Mouse (Mus musculus): ENCODE results near the gene Sparcl1. TPM values are rescaled to one million over a fixed set of nuclear protein-coding genes. Genes with fewer than 3 reads are reported as not detected.

Sparcl1 gene
- polyA plus RNA-seq, 1 experiment from 2014 or later: 435 TPM

DNA sequence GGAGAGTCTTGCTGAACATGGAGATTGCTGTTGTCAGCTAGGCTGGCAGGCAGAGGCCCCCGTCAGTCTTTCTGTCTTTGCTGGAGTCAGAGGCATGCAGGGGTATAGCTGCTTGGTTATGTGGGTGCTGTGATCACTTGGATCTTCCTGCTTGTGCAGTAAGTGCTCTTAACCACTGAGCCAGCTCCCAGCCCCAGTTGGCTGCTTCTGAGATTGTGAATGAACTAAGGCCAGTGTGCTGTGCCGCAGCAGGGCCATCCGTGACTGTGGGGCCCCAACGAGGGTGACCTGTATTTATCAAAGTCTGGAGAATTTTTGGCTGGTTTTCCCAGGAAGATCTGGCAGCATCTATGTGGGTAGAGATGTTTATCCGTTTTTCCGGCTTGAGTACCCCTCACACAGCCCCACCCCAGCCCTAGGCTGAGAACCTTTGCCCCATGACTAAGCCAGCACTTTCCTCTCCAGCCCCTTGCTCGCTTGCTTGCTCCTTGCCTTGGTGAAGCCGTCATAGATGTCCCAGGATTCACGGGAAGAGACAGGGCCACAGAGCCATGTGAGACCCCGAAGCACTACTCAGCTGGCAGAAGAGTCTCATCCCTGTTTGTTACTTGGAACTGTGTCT lies 24.5 kb upstream of the Sparcl1 start:
- no peak overlapping the region for H3K4me3 ChIP-seq (ENCODE audit: low read length)
- ATAC-seq (ENCODE audit: low read depth): peak; percentile 66
- H3K4me2 ChIP-seq (ENCODE audit: low read depth, low read length): no peak overlapping the region
- no peaks in the 10 kb centered on the region for H3K9me3 ChIP-seq (ENCODE audit: control insufficient read depth, low read length)
- 0 out of 2 replicates have a peak overlapping the region, but pooled peaks have one; percentile 5 for H3K9ac ChIP-seq (ENCODE audit: low read length)
- H3K27ac ChIP-seq (ENCODE audit: low read length): no peak overlapping the region
- WGBS: 33% methylated on average over 10 of the region's 10 CpGs
- peaks cover 5% of the 10 kb centered on the region; the same call in 1 of the 2 replicates for H3K4me1 ChIP-seq (replicated peaks; ENCODE audit: control insufficient read depth, insufficient read depth, low read length)
- H3K27me3 ChIP-seq (ENCODE audit: control insufficient read depth, insufficient read depth, low read depth, low read length): no peaks in the 10 kb centered on the region
- H3K36me3 ChIP-seq (ENCODE audit: control insufficient read depth, insufficient read depth, low read length): no peaks in the 10 kb centered on the region

GRCm38 (mm10) chr5:104133752-104134151 lies 20.2 kb upstream of the Sparcl1 start:
- Histone ChIP-seq H3K9me3 (ENCODE audit: control insufficient read depth, low read length) (no peaks in the 10 kb centered on the region), H3K27me3 (ENCODE audit: control insufficient read depth, insufficient read depth, low read depth, low read length) (no peaks in the 10 kb centered on the region), H3K36me3 (ENCODE audit: control insufficient read depth, insufficient read depth, low read length) (no peaks in the 10 kb centered on the region), H3K4me1 (replicated peaks; ENCODE audit: control insufficient read depth, insufficient read depth, low read length) (peaks cover 8% of the 10 kb centered on the region), H3K9ac (ENCODE audit: low read length) (no peak overlapping the region), H3K27ac (ENCODE audit: low read length) (no peak overlapping the region), H3K4me3 (ENCODE audit: low read length) (no peak overlapping the region), H3K4me2 (ENCODE audit: low read depth, low read length) (no peak overlapping the region)
- ATAC-seq (ENCODE audit: low read depth): no peak
- 41% methylated on average over 4 of the region's 4 CpGs for WGBS

- Histone ChIP-seq H3K9me3 (ENCODE audit: control insufficient read depth, low read length) (no peaks in the 10 kb centered on the region), H3K4me1 (replicated peaks; ENCODE audit: control insufficient read depth, insufficient read depth, low read length) (peaks cover 11% of the 10 kb centered on the region), H3K9ac (ENCODE audit: low read length) (no peak overlapping the region), H3K27me3 (ENCODE audit: control insufficient read depth, insufficient read depth, low read depth, low read length) (no peaks in the 10 kb centered on the region), H3K4me3 (ENCODE audit: low read length) (no peak overlapping the region), H3K4me2 (ENCODE audit: low read depth, low read length) (no peak overlapping the region), H3K36me3 (ENCODE audit: control insufficient read depth, insufficient read depth, low read length) (no peaks in the 10 kb centered on the region), H3K27ac (ENCODE audit: low read length) (no peak overlapping the region)
- ATAC-seq (ENCODE audit: low read depth): peak; percentile 70
- 33% methylated on average over 4 of the region's 4 CpGs for WGBS
Measured at GRCm38 (mm10) chr5:104131544-104131943, 18.0 kb upstream of the Sparcl1 start.

DNA sequence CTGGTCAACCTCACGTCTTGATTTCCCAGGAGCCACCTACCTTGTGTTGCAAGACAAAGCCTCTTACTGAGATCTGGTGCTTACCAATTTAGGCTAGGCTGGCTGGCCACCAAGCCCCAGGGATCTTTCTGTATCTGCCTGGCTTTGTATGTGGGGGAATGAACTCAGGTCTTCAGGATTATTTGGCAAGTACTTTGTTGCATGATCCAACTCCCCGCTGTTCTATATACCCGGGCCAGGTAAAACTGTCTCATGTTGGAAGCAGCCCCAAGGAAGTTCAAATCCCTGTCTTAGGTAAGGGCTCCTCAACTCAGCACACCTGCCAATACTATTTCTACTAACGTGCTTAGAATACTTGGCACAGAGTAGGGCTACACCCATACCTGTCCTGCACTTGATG lies 17.4 kb upstream of the Sparcl1 start:
- Histone ChIP-seq H3K27ac (ENCODE audit: low read length) (no peak overlapping the region), H3K9ac (ENCODE audit: low read length) (no peak overlapping the region), H3K4me2 (ENCODE audit: low read depth, low read length) (no peak overlapping the region), H3K4me3 (ENCODE audit: low read length) (no peak overlapping the region), H3K36me3 (ENCODE audit: control insufficient read depth, insufficient read depth, low read length) (no peaks in the 10 kb centered on the region), H3K27me3 (ENCODE audit: control insufficient read depth, insufficient read depth, low read depth, low read length) (no peaks in the 10 kb centered on the region), H3K4me1 (replicated peaks; ENCODE audit: control insufficient read depth, insufficient read depth, low read length) (peaks cover 11% of the 10 kb centered on the region), H3K9me3 (ENCODE audit: control insufficient read depth, low read length) (no peaks in the 10 kb centered on the region)
- no peak for ATAC-seq (ENCODE audit: low read depth)
- whole genome bisulfite sequencing: 81% methylated on average over 4 of the region's 4 CpGs

DNA sequence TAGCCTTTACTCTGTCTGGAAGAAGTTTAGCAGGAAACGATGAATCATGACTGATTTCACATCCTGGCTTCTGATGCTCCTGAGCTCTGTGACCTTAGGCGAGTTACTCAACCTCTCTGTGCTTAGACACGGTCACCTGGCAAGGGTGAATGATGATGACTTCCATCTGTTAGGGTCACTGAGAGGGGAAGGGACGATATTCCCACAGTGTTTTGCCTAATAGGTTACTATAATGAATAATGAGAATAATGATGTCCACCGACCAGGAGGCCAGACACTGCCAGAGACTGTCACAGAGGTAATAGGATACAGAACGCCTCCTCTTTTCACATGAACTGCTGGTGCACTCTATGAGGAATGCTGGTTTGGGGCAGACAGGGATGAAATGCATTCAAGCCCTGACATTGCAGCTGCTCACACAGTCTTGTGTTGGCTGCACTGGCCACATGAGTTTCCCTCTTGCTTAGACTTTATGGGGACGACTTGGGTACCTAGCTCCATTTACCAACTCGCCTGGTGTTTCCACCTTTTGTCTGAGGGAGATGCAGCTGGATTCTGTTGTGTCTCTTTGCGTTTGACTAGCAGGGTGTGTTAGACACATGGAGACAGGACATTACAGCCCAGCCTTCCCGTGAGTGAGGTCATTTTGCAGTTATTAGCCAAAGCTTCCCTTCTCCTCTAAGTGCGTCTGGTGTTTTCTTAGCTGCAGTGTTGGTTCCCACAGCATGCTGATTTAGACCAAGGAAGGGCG lies 14.9 kb upstream of the Sparcl1 start:
- no peak overlapping the region for H3K4me3 ChIP-seq (ENCODE audit: low read length)
- no peaks in the 10 kb centered on the region for H3K36me3 ChIP-seq (ENCODE audit: control insufficient read depth, insufficient read depth, low read length)
- H3K9ac ChIP-seq (ENCODE audit: low read length): peak overlapping the region; percentile 32; the same call in 1 of the 2 replicates
- H3K27me3 ChIP-seq (ENCODE audit: control insufficient read depth, insufficient read depth, low read depth, low read length): no peaks in the 10 kb centered on the region
- 44% methylated on average over 12 of the region's 12 CpGs for WGBS
- peaks cover 11% of the 10 kb centered on the region for H3K4me1 ChIP-seq (replicated peaks; ENCODE audit: control insufficient read depth, insufficient read depth, low read length)
- no peak overlapping the region for H3K4me2 ChIP-seq (ENCODE audit: low read depth, low read length)
- peak; percentile 27 for ATAC-seq (ENCODE audit: low read depth)
- H3K9me3 ChIP-seq (ENCODE audit: control insufficient read depth, low read length): no peaks in the 10 kb centered on the region
- peak overlapping the region; percentile 78 for H3K27ac ChIP-seq (ENCODE audit: low read length)

DNA sequence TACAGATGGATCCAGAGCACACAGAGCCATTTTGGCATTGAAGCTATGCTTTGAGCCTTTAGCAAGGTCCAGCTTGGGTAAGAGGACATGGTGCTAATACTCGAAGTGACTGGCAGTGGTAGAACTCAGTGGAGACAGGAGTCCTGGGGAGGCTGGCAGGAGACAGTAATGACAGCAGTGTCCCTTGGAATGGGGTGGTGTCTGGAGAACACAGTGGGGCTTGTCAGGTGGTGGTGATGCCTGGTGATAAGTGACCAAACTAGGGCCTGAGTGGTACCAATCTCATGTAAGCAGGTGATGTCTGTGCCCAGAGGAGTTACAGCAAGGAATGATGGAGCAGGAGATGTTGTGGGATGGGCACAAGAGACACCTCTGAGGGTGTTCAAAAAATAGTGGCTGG lies 13.8 kb upstream of the Sparcl1 start:
- H3K36me3 ChIP-seq (ENCODE audit: control insufficient read depth, insufficient read depth, low read length): no peaks in the 10 kb centered on the region
- peaks cover 11% of the 10 kb centered on the region for H3K4me1 ChIP-seq (replicated peaks; ENCODE audit: control insufficient read depth, insufficient read depth, low read length)
- H3K27me3 ChIP-seq (ENCODE audit: control insufficient read depth, insufficient read depth, low read depth, low read length): no peaks in the 10 kb centered on the region
- H3K4me3 ChIP-seq (ENCODE audit: low read length): no peak overlapping the region
- H3K9me3 ChIP-seq (ENCODE audit: control insufficient read depth, low read length): no peaks in the 10 kb centered on the region
- 63% methylated on average over 1 of the region's 1 CpGs for WGBS
- no peak overlapping the region for H3K9ac ChIP-seq (ENCODE audit: low read length)
- ATAC-seq (ENCODE audit: low read depth): no peak
- H3K4me2 ChIP-seq (ENCODE audit: low read depth, low read length): no peak overlapping the region
- no peak overlapping the region for H3K27ac ChIP-seq (ENCODE audit: low read length)

GRCm38 (mm10) chr5:104126561-104127320 lies 13.2 kb upstream of the Sparcl1 start:
- H3K9me3 ChIP-seq (ENCODE audit: control insufficient read depth, low read length): no peaks in the 10 kb centered on the region
- H3K9ac ChIP-seq (ENCODE audit: low read length): no peak overlapping the region
- no peak overlapping the region for H3K4me2 ChIP-seq (ENCODE audit: low read depth, low read length)
- H3K27ac ChIP-seq (ENCODE audit: low read length): no peak overlapping the region
- no peak for ATAC-seq (ENCODE audit: low read depth)
- no peak overlapping the region for H3K4me3 ChIP-seq (ENCODE audit: low read length)
- WGBS: 70% methylated on average over 12 of the region's 12 CpGs
- no peaks in the 10 kb centered on the region for H3K36me3 ChIP-seq (ENCODE audit: control insufficient read depth, insufficient read depth, low read length)
- H3K27me3 ChIP-seq (ENCODE audit: control insufficient read depth, insufficient read depth, low read depth, low read length): no peaks in the 10 kb centered on the region
- H3K4me1 ChIP-seq (replicated peaks; ENCODE audit: control insufficient read depth, insufficient read depth, low read length): peaks cover 11% of the 10 kb centered on the region

DNA sequence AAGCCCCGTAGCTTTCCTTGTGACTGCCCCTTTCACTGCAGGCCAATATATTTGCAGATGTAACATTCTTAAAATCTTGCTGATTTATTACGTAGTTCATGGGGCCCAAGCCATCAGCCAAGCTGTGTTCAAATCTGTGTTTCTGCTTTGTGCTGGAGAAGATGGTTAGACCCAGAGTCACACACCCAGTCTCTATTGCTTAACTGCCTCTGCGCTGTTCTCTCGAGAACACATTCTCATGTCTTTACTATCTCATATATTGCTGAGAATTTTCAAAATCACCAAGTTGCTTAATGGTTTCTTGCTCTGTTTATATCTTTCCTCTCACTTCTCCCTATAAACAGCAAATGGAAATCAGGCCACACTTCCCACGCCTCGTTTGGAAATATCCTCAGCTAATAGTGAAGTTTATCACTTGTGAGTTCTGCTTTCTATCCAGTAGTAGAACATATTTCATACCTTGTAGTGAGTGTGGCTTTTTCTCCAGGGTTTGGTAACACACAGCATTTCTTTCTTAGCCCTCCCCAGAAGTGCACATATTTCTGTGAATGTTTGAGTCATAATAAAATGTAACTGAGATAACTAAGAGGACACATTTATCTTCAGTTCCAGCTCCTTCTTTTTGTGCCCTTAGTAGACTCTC lies 10.6 kb upstream of the Sparcl1 start:
- WGBS: 51% methylated on average over 6 of the region's 6 CpGs
- no peaks in the 10 kb centered on the region for H3K9me3 ChIP-seq (ENCODE audit: control insufficient read depth, low read length)
- no peaks in the 10 kb centered on the region for H3K36me3 ChIP-seq (ENCODE audit: control insufficient read depth, insufficient read depth, low read length)
- no peak overlapping the region for H3K4me2 ChIP-seq (ENCODE audit: low read depth, low read length)
- peaks cover 11% of the 10 kb centered on the region for H3K4me1 ChIP-seq (replicated peaks; ENCODE audit: control insufficient read depth, insufficient read depth, low read length)
- ATAC-seq (ENCODE audit: low read depth): peak; percentile 82
- no peaks in the 10 kb centered on the region for H3K27me3 ChIP-seq (ENCODE audit: control insufficient read depth, insufficient read depth, low read depth, low read length)
- no peak overlapping the region for H3K9ac ChIP-seq (ENCODE audit: low read length)
- H3K4me3 ChIP-seq (ENCODE audit: low read length): no peak overlapping the region
- H3K27ac ChIP-seq (ENCODE audit: low read length): peak overlapping the region; percentile 20; the same call in 1 of the 2 replicates

DNA sequence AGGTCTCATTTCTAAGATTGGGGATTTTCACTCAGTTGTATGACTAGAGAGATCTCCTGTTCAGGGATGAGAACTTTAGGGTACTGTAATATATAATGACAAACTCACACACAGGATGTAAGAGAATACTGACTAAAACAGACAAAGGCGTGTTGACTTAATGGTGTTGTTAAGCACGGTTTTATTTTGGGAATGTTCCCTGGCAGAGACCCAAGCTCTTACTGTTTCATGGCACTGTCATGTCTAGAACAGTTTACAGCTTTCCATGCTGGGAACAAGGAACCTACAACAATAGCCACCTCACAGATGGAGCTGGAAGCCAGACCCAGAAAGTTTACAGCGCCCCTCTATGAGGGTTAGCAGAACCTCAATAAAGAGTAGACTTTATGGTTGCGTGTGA lies 2.4 kb upstream of the Sparcl1 start:
- 47% methylated on average over 4 of the region's 4 CpGs for WGBS
- ATAC-seq (ENCODE audit: low read depth): peak; percentile 29
- no peak overlapping the region for H3K4me3 ChIP-seq (ENCODE audit: low read length)

More for the DNA sequence above, 2.4 kb upstream of the Sparcl1 start:
- Histone ChIP-seq H3K27ac (ENCODE audit: low read length) (peak overlapping the region; percentile 95), H3K9me3 (ENCODE audit: control insufficient read depth, low read length) (no peaks in the 10 kb centered on the region), H3K4me1 (replicated peaks; ENCODE audit: control insufficient read depth, insufficient read depth, low read length) (peaks cover 21% of the 10 kb centered on the region), H3K36me3 (ENCODE audit: control insufficient read depth, insufficient read depth, low read length) (no peaks in the 10 kb centered on the region), H3K4me2 (ENCODE audit: low read depth, low read length) (no peak overlapping the region), H3K9ac (ENCODE audit: low read length) (0 out of 2 replicates have a peak overlapping the region, but pooled peaks have one; percentile 35), H3K27me3 (ENCODE audit: control insufficient read depth, insufficient read depth, low read depth, low read length) (no peaks in the 10 kb centered on the region)
